Mouse (Mus musculus) c-Kit-negative CD71-positive TER-119-positive erythroid progenitor cells, embryonic 14.5 days (primary cell): ENCODE measurements at regions not wholly inside any gene's neighbourhood (a gene's known extent, or its start where the extent isn't known, plus 50 kb on each side); places are given as distances from the start of the nearest gene placed in this dataset.

Experiments
- DNase-seq: peaks from one replicate; pipeline ENCODE4 v3.0.0-alpha.2; 2013; ENCODE audit warnings: low read depth, low spot score

GRCm38 (mm10) chr12:77666411-77666810 lies 428.5 kb downstream of the Fut8 start:
- DNase-seq, result no peak

GRCm38 (mm10) chr12:77667151-77667874 lies 429.4 kb downstream of the Fut8 start:
- no peak for DNase-seq

GRCm38 (mm10) chr12:77667875-77668204 lies 429.9 kb downstream of the Fut8 start:
- DNase-seq, result no peak

GRCm38 (mm10) chr12:77670531-77670930 lies 432.6 kb downstream of the Fut8 start:
- no peak for DNase-seq

GRCm38 (mm10) chr12:77674352-77674751 lies 436.4 kb downstream of the Fut8 start:
- no peak for DNase-seq

GRCm38 (mm10) chr12:77674755-77675154 lies 436.8 kb downstream of the Fut8 start:
- DNase-seq, result no peak

GRCm38 (mm10) chr12:77678040-77678439 lies 440.1 kb downstream of the Fut8 start:
- no peak for DNase-seq

- no peak for DNase-seq
Measured at GRCm38 (mm10) chr12:77694101-77694500, 456.2 kb downstream of the Fut8 start.

- no peak for DNase-seq
Measured at GRCm38 (mm10) chr12:77696039-77696631, 458.2 kb downstream of the Fut8 start.

- DNase-seq, result no peak
Measured at GRCm38 (mm10) chr12:77696662-77697061, 458.7 kb downstream of the Fut8 start.

GRCm38 (mm10) chr12:77698088-77698487 lies 460.2 kb downstream of the Fut8 start:
- no peak for DNase-seq

GRCm38 (mm10) chr12:77699896-77700605 lies 462.1 kb downstream of the Fut8 start:
- no peak for DNase-seq

GRCm38 (mm10) chr12:77715506-77715905 lies 477.6 kb downstream of the Fut8 start:
- DNase-seq, result no peak

- DNase-seq, result no peak
Measured at GRCm38 (mm10) chr12:77715979-77716378, 478.1 kb downstream of the Fut8 start.

- DNase-seq, result no peak
Measured at GRCm38 (mm10) chr12:77727766-77728165, 466.3 kb upstream of the Gm6657 start.

- no peak for DNase-seq
Measured at GRCm38 (mm10) chr12:77739047-77739760, 454.8 kb upstream of the Gm6657 start.

GRCm38 (mm10) chr12:77742716-77743115 lies 451.3 kb upstream of the Gm6657 start:
- DNase-seq, result no peak

- no peak for DNase-seq
Measured at GRCm38 (mm10) chr12:77749438-77750007, 444.5 kb upstream of the Gm6657 start.

GRCm38 (mm10) chr12:77752181-77752580 lies 441.9 kb upstream of the Gm6657 start:
- DNase-seq, result no peak

GRCm38 (mm10) chr12:77756021-77756420 lies 438.0 kb upstream of the Gm6657 start:
- no peak for DNase-seq

- DNase-seq, result no peak
Measured at GRCm38 (mm10) chr12:77760976-77761375, 433.1 kb upstream of the Gm6657 start.

- DNase-seq, result no peak
Measured at GRCm38 (mm10) chr12:77776011-77776546, 418.0 kb upstream of the Gm6657 start.
